Mouse (Mus musculus) neutrophil, adult 5-6 weeks (primary cell): Measurements from ENCODE around the gene Nxpe4. TPM values are rescaled to one million over a fixed set of nuclear protein-coding genes. Genes with fewer than 3 reads are reported as not detected.
A peak's percentile ranks its signal among the peaks of the same experiment; 100 is the strongest.

Source experiments
- ATAC-seq: fragments of 151-379, 151-347 bp; 2 replicates; pipeline ENCODE4 v1.8.0; 2017; ENCODE audit warnings: mild to moderate bottlenecking, moderate TSS enrichment; ENCODE audit not compliant: insufficient number of reproducible peaks, poor library complexity, low FRiP score, severe bottlenecking; ENCODE audit errors: extremely low read depth
- total RNA-seq: library from RNA; stranded (forward); fragments of 200-1000 nt; gene quantifications from 2 replicates; pipeline ENCODE4 v1.2.3, GENCODE M21; 2017

The Nxpe4 gene
- total RNA-seq, 1 experiment from 2014 or later, result 5.7 TPM

DNA sequence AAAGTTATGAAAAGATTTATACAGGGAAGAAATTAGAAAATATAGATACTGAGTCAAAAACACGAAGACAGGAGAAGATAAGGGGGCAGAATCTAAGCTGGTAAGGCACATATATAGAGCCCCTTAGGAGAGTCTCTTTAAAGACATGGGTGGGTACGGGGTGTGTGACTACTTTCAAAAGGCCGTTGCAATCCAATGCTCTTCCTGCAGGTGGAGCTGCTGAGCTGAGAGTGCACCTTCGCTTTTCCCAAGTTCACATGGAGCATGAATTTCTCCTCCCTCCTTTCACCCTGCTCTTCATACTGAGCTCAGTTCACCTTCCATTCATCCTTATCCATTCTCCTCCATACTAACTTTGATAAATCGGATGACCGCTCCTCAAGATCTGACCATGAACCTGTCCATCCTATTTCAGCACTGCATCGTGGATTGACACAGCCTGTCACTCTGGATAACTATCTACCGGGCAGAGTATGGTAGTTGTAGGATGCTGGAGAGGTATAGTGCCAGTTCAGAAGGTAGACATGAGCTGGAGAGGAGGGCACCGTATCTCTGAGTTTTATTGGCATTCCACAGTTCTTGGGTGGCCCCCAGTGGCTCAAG is 76.4 kb downstream of the Nxpe4 start:
- ATAC-seq, result no peak

GRCm38 (mm10) chr9:48239461-48239860 is 77.6 kb downstream of the Nxpe4 start:
- no peak for ATAC-seq

DNA sequence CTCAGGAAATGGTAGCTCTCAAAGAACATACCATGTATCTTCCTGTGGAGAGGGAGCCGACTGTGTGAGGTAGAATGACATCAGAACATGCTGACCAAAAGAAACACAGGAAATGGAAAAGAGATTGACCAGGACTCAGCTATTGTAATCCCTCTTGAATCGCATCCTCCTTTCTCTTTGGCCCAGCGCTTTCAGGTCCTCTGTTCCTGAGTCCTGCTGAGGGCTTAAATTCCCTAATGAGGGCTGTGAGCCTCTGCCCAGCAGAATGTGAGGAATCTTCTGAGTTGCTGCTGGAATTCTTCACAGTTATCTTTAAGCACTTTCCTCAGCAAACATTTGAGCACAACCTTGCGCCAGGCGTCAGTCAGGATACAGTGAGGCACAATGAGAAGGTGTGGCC is 78.6 kb downstream of the Nxpe4 start:
- no peak for ATAC-seq

- no peak for ATAC-seq
Measured at GRCm38 (mm10) chr9:48241791-48242190, 80.0 kb downstream of the Nxpe4 start.

GRCm38 (mm10) chr9:48242756-48243155 is 80.9 kb downstream of the Nxpe4 start:
- no peak for ATAC-seq

DNA sequence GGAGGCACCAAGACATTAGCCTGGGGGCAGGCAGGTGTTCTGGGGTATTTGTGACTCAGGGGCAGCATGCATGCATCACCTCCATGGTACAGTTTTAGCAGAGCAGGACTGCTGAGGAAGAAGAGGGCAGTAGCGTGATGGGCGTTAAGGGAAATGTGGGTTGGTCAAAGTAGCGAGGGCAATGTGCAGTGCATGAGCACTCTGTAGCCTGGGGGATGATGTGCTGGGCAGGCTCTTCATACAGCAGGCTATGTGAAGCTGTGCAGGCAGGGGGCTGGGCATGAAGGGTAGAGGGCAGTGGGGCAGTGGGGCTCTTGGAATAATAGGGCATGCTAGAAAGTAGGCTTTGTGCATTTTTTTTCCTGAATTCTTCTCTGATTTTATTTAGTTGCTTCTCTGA is 82.4 kb downstream of the Nxpe4 start:
- ATAC-seq, result no peak

- no peak for ATAC-seq
Measured at GRCm38 (mm10) chr9:48245525-48245924, 83.7 kb downstream of the Nxpe4 start.

DNA sequence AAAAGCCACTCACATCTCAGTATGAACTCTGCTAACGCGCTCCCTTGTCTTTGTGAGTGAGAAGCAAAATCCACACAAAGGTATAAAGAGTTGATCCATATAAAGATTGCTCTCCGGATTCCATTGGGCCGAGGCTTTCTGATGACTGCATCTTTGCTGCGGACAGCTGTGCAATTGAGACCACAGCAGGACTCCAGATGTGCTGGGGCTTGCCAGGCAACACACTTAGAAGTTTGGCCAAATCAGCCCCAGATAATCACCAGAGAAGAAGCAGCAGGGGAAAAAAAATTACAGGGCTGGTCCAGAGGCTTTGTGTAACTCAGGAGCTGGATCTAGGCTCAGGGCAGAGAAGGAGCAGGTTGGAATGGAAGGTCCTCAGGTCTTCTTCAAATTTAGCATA is 85.5 kb downstream of the Nxpe4 start:
- no peak for ATAC-seq

DNA sequence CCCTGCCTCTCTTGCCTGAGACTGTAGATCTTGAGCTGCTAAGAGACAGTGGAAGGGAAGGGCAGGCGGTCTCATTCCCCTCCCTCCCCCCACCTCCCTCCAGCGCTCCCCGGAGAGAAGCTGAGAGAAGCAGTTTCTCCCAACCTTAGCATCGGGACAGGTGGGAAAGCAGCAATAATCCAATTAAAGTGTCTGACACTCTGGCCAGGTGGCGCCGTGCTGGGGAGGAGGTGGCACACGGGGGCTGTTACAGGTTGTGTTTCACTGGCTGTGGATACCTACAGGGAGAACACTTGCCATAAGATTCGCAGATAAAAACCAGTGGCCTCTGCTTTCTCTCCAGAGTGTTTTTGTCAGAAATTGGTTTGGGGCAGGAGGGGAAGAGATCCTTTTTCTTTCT is 90.4 kb downstream of the Nxpe4 start:
- ATAC-seq, result no peak

DNA sequence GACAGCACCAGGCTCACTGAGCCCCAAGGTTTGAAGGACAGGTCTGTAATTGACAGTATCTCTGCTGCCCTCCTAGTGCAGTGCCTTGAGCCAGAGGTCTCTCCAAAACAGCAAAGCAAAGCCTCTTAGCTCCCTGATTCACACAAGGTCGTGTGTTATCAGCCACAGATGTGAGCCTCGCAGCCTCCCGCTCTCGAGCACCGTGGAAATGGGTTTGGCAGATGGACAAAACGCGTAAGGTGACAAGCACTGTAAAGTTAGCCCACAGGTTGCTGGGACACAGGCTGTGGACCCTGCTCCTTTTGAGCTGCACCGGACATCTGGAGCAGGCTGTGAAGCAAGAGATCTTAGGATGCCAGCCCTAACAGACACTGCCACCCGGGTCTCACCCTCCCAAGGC is 95.2 kb downstream of the Nxpe4 start:
- no peak for ATAC-seq

DNA sequence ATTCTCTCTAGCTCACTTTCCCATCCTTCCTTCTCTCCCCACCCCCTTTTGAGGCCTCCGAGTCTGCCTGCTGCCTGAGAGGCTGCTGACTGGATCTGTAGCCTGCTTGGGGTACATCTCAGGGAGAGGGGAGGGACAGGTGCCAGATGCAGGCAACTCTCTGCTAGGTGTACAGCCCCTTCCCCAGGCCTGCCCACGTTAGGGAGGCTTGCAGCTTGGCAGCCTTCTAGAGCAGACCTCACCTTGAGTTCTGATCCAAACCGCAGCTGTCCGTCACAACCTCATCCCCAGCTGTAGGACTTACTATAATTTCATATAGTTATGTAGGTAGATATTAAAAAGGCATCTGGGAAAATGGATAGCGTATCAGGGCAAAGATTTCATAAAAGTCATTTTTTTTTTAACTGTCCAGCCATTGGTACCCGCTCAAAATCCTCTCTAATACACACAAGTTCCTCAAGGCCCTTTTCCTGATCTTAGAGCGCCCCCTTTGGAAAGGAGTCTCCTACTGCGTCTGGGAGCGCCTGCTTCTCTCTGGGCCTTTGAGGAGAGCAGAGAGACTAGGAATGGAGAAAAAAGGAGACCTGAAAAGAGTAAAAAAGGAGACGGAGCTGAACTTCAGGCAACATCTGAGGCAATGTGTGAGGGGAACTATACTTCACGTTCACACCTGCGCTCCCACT is 96.1 kb downstream of the Nxpe4 start:
- no peak for ATAC-seq

- ATAC-seq, result no peak
Measured at GRCm38 (mm10) chr9:48264616-48265015, 102.8 kb downstream of the Nxpe4 start.

- ATAC-seq, result no peak
Measured at GRCm38 (mm10) chr9:48265491-48265890, 103.7 kb downstream of the Nxpe4 start.

- ATAC-seq, result peak; percentile 56; the same call in 1 of the 2 replicates
Measured at GRCm38 (mm10) chr9:48266286-48267027, 104.6 kb downstream of the Nxpe4 start.

DNA sequence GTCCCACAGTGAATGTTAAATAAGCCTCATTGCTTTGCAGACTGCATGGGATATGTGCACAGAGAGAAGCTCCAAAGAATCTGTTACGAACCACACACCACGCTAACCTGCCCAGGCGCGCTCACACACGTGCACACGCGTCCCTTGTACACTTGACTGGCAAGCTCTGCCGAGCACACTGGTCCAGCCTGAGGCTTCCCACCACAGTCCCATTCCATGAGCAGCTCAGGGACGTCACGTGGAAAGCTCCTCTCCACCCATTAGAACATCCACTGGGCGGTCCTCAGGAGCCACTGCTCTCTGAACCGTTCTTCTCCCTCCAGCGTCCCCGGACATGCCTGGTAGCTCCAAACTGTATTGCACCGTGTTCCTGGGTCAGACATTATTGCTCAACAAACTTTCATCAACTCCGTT is 105.2 kb downstream of the Nxpe4 start:
- ATAC-seq, result no peak

DNA sequence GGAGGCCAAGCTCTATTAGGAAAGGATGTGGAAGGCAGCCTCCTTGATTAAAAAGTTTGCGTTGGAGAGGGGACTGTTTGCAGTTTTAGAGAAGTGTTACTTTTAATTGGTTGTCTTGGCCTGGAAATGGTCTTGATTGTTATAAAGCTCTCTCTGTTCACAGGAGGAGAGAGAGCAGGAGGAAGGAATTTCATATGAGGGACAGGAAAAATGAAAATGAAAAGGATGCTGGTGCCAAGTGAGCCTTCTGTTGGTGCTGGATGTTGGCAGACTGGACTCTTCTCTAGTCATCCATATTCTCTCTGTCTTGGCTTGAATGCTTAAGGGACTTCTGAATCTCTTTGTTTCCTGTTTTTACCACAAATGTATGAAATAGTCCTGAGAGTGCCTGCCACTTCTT is 106.1 kb downstream of the Nxpe4 start:
- ATAC-seq, result no peak

- ATAC-seq, result no peak
Measured at GRCm38 (mm10) chr9:48276831-48277230, 115.0 kb downstream of the Nxpe4 start.

- ATAC-seq, result no peak
Measured at GRCm38 (mm10) chr9:48284221-48284620, 122.4 kb downstream of the Nxpe4 start.

DNA sequence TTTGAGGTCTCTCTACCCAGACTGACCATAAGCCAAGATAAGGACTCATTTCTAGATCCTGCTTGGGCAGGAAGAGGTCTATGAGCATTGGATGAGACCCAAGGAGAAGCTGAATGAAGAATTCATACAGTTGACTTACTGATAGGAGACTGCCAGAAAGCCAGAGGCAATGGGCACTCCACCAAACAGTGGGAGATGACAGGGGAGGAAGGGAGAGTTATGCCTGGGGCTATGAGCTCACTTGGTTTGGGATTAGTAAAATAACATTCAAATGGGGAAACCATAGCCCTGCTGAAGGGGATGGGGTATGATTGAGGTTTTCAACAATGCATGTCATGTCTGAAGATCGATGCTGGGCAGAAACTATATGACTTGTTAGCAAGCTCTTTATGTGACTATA is 128.5 kb downstream of the Nxpe4 start:
- no peak for ATAC-seq

- ATAC-seq, result no peak
Measured at GRCm38 (mm10) chr9:48294754-48295153, 132.9 kb downstream of the Nxpe4 start.
